Mouse (Mus musculus): ENCODE data around the gene Nlrc4. TPM values are rescaled to one million over a fixed set of nuclear protein-coding genes. Genes with fewer than 3 reads are reported as not detected.

Nlrc4 gene
- total RNA-seq, 2 experiments from 2014 or later: 0.36 to 0.59 TPM

- intact Hi-C loops (cut with DNase I): no loop called here
Measured at GRCm38 (mm10) chr17:74432631-74433030, 26.3 kb downstream of the Nlrc4 start.

DNA sequence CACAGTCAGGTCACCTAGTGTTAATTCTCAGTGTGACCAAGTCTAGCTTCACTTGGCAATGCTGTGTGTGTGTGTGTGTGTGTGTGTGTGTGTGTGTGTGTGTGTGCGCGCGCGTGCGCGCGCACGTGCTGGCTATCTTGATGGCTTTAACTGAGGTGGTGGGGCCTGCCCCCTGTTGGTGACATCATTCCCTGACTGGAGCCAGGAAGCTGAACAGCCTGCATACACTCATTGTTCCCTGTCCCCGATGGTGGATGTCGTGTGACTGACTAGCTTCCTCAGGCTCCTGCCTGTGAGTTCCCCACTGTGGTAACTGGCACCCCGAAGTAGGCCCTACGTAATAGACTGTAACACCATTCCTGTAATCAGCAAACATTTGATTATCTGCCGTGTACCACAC lies 27.5 kb downstream of the Nlrc4 start:
- intact Hi-C loops (cut with DNase I): no loop called here
- DNase-seq: peak; percentile 6 to 15

More at GRCm38 (mm10) chr17:74432631-74433030, 26.3 kb downstream of the Nlrc4 start:
- no peak for DNase-seq

DNA sequence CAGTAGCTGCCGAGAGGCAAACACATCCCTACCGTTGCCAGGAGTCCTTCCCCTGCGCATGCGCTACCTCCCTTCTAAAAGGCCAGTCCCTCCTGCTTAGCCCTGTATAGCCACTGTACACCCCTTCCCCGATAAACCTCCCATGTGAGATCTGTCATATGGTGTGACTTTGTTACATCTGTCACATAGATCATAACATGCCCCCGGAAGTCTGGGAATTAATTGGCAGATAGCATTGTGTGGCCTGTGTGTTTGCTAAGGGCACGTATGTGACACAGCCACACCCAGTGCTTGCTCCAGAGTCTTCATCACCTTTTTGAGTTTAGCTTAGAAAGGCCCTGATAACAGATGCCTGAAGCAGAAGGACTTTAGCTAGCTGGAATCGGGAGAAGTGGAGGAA lies 28.9 kb downstream of the Nlrc4 start:
- no peak for DNase-seq
- intact Hi-C loops (cut with DNase I): no loop called here

GRCm38 (mm10) chr17:74424401-74425005 lies 34.4 kb downstream of the Nlrc4 start:
- intact Hi-C loops (cut with DNase I): no loop called here
- DNase-seq: peak; percentile 11 to 20

DNA sequence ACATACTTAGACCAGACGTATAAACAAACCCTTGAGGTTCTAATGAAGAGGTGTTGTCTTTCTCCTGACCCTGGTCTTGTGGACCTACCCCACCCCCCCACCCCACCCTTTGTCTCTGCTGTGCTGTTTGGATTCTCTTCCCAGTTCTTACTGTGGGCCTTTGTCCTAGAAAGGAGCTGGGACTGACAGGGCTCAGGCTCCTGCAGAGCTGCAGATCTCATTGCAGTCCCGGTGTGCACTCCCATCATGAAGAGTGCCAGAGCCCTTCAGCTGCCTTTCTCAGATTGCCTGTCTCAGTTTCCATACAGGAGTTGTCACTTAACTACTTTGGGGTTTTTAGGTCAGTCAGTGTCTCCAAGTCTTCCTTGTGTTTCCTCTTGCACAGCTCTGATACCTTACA lies 38.3 kb downstream of the Nlrc4 start:
- no peak for DNase-seq
- intact Hi-C loops (cut with DNase I): no loop called here

GRCm38 (mm10) chr17:74418171-74418570 lies 40.8 kb downstream of the Nlrc4 start:
- no peak for DNase-seq
- intact Hi-C loops (cut with DNase I): no loop called here

GRCm38 (mm10) chr17:74416841-74417360 lies 42.0 kb downstream of the Nlrc4 start:
- intact Hi-C loops (cut with DNase I): no loop called here
- DNase-seq: no peak

DNA sequence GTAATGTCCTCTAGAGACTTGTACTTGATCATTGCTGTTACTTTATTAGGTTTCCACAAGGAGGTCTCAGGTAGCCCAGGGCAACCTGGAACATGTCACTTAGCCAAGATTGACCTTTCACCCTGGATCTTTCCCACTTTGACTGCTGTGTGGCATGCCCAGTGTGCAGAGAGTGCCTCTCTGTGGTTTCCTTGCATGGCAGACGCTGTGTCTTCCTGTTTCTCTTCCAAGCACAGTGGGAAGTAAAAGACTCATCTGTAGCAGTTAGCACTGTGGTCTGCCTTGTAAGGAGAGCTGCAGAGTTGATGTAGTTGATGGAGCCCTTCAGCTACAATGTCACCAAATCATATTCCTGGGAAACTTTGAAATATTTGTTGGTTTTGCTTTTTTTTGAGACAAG lies 44.3 kb downstream of the Nlrc4 start:
- intact Hi-C loops (cut with DNase I): no loop called here
- no peak for DNase-seq

DNA sequence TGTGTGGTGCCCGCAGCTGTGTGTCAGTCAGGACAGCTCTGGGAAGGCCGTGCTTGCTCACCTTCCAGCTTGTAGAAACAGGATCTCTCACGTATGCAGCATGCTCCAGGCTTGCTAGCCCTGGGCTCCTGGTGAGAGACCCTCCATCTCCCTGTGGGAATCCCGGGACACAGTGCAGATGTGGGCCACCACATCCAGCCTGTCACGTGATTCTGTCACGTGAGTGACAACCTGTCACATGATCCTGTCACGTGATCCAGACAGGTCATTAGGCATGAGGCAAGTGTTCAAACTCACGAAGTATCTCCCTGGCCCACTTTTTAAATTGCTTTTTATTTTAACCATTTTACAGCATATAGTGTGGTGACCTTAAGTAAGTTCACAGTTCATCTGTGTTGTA lies 45.6 kb downstream of the Nlrc4 start:
- no peak for DNase-seq
- intact Hi-C loops (cut with DNase I): no loop called here

DNA sequence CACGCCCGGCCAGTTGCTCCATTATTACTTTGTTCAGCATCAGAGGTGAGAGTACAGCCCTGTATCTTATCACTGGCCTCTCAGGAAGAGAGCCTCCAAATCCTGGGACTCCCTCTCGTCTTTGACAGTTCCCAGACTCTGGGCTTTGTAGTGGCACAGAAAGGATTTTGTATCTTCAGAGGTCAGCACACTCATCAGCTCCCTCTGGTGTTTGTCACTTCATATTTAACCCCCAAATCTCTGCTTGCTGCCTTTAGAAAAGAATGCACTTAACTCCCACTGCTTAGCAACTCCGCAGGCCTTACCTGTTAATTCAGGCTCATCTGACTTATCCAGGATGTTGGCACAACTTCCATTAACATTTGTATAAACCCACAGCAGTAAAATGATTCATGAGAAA lies 49.2 kb downstream of the Nlrc4 start:
- intact Hi-C loops (cut with DNase I): no loop called here
- no peak for DNase-seq

DNA sequence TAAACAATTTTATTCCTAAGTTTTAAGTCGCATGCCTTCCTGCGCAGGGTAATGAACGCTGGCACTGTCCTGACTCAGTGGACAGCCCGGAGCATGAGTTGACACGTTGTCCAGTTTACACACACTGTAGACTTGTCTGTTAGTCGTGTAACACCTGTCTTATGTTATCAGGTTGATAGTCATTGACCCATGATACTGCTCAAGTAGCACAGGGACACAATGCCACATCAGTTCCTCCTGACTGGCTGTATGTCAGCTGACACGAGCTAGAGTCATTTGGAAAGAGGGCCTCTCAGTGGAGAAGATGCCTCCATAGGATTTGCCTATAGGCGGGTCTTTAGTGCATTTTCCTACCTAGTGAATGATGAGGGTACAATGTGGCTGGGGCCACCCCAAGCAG lies 52.5 kb downstream of the Nlrc4 start:
- intact Hi-C loops (cut with DNase I): no loop called here
- no peak for DNase-seq

- intact Hi-C loops (cut with DNase I): no loop called here
- no peak for DNase-seq
Measured at GRCm38 (mm10) chr17:74402486-74403222, 56.3 kb downstream of the Nlrc4 start.

DNA sequence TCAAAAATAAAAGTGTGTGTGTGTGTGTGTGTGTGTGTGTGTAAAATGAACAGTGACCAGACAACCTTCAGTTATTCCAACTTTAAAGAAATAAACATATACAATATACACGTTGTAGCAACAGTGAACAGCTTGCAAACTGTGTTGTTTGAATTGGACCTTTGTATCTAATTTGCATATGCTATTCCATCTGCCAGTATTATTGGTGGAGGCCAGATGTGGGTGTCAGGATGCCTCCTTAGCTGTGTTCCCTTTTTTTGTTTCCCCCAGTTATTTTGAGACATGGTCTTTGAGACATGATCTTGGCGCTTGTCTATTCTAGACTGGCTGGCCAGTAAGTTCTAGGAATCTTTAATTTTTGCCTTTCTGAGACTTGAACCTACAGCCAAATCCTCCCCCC lies 61.8 kb downstream of the Nlrc4 start:
- no peak for DNase-seq
- intact Hi-C loops (cut with DNase I): loop anchor here (5.0 to 10.0 kb wide), 3 partner anchors 55 to 88 kb away; partner anchors contain the start of gene Yipf4

DNA sequence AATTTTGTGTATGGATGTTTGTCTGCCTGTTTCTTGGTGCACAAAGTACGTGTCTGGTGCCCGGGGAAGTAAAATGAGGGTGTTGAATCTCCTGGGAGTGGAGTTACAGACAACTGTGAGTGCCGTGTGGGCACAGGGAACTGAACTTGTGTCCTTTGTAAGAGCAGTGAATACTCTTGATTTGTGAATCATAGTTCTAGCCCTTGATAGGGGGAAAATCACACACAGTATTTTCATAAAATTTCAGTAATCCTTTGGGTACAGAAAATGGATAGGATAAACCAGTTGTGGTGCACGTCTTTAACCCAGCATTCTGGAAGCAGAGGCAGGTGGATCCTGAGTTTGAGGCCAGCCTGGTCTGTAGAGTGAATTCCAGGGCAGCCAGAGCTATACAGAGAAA lies 62.2 kb downstream of the Nlrc4 start:
- intact Hi-C loops (cut with DNase I): loop anchor here (5.0 to 10.0 kb wide), 3 partner anchors 54 to 88 kb away; partner anchors contain the start of gene Yipf4
- DNase-seq: no peak

DNA sequence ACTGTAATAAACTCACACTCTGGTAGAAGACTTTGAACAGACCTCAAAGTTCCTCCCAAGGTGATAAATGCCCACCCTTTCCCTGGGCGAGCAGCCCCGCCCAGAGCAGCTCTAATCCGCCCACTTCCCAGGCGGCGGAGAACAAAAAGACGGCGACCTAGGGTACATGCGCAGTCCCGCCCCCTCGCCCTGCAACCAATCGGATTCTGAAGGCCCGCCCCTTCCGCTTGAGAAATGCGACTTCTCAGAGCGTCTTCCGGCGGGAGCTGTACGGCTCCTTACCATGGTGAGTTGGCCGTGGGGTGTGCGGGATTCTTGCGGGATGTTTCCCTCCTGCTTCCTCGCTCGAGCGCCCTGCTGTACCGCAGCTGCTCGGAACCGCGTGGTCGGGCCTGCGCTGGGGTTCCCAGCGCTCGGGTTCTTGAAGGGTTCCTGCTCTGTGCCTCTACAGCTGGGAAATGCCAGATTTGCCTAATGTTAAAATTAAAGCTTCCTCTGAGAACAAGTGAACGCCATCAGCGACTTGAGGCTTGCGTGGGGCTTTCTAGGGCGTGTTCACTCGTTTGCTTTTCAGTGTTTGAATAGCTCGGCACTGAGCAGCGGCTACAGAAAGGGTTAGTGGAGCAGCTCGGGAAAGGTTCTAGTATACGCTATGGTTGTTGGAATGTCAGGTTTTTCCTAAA lies 63.4 kb downstream of the Nlrc4 start, which contains the start of gene Slc30a6:
Slc30a6 (plus strand) TSS at position 226 of the 683 bp plus-strand sequence.
- intact Hi-C loops (cut with DNase I): loop anchor here (5.0 to 10.0 kb wide), 3 partner anchors 53 to 89 kb away; partner anchors contain the start of gene Yipf4
- peak; percentile 95 to 97 for DNase-seq

- intact Hi-C loops (cut with DNase I): loop anchor here (5.0 to 10.0 kb wide), 3 partner anchors 53 to 90 kb away; partner anchors contain the start of gene Yipf4
- DNase-seq: no peak
Measured at GRCm38 (mm10) chr17:74394855-74395254, 64.1 kb downstream of the Nlrc4 start.

- no peak for DNase-seq
- intact Hi-C loops (cut with DNase I): loop anchor here (10.0 kb wide), 1 partner anchor 90 kb away; the partner anchor contains the start of gene Yipf4
Measured at GRCm38 (mm10) chr17:74394381-74394780, 64.6 kb downstream of the Nlrc4 start.

- intact Hi-C loops (cut with DNase I): loop anchor here (10.0 kb wide), 1 partner anchor 95 kb away; the partner anchor contains the start of gene Yipf4
- no peak for DNase-seq
Measured at GRCm38 (mm10) chr17:74389847-74390246, 69.1 kb downstream of the Nlrc4 start.

GRCm38 (mm10) chr17:74386657-74387056 lies 72.3 kb downstream of the Nlrc4 start:
- no peak for DNase-seq
- intact Hi-C loops (cut with DNase I): no loop called here

GRCm38 (mm10) chr17:74376916-74377315 lies 82.0 kb downstream of the Nlrc4 start:
- no peak for DNase-seq
- intact Hi-C loops (cut with DNase I): no loop called here
